Mouse (Mus musculus) forebrain, embryonic 11.5 days (tissue): ENCODE results near the gene 2610528J11Rik. TPM values are rescaled to one million over a fixed set of nuclear protein-coding genes. Genes with fewer than 3 reads are reported as not detected.

Experiments used
- ATAC-seq: fragments of 200-750 bp; cut with Nextera tagmentation; replicated peaks from 2 replicates; pipeline ENCODE4 v1.8.0; 2017; ENCODE audit warnings: moderate TSS enrichment; ENCODE audit not compliant: low FRiP score
- DNase-seq: peaks from one replicate; pipeline ENCODE4 v3.0.0-alpha.2; 2017; ENCODE audit warnings: low spot score
- H3K27ac ChIP-seq: fragments of 300-500 bp; sonication (generic); 2 replicates; pipeline ENCODE4 v1.5.1; 2014; ENCODE audit warnings: low read depth, low read length
- H3K27me3 ChIP-seq: fragments of 300-500 bp; sonication (generic); 2 replicates; pipeline ENCODE4 v1.6.1; 2014; ENCODE audit warnings: mild to moderate bottlenecking, low read length, mixed read lengths; ENCODE audit not compliant: control insufficient read depth, insufficient read depth
- H3K36me3 ChIP-seq: fragments of 300-500 bp; sonication (generic); 2 replicates; pipeline ENCODE4 v1.6.1; 2014; ENCODE audit warnings: mild to moderate bottlenecking, low read length, moderate library complexity, mixed read lengths; ENCODE audit not compliant: control insufficient read depth, insufficient read depth
- H3K4me1 ChIP-seq: fragments of 300-500 bp; sonication (generic); replicated peaks from 2 replicates; pipeline ENCODE4 v1.6.1; 2014; ENCODE audit warnings: low read length, mixed read lengths; ENCODE audit not compliant: control insufficient read depth, insufficient read depth
- H3K4me2 ChIP-seq: fragments of 300-500 bp; sonication (generic); 2 replicates; pipeline ENCODE4 v1.6.1; 2014; ENCODE audit warnings: low read depth, mild to moderate bottlenecking, low read length, moderate library complexity, mixed read lengths; ENCODE audit not compliant: severe bottlenecking
- H3K4me3 ChIP-seq: fragments of 300-500 bp; sonication (generic); 2 replicates; pipeline ENCODE4 v1.5.1; 2014; ENCODE audit warnings: low read depth, low read length
- H3K9ac ChIP-seq: fragments of 300-500 bp; sonication (generic); 2 replicates; pipeline ENCODE4 v1.6.1; 2014; ENCODE audit warnings: low read length
- H3K9me3 ChIP-seq: fragments of 300-500 bp; sonication (generic); 2 replicates; pipeline ENCODE4 v1.6.1; 2016; ENCODE audit warnings: low read length, mixed read lengths; ENCODE audit not compliant: control insufficient read depth
- WGBS: fragments of 180-500 bp; shearing (Covaris S2); extraction: QIAGEN DNeasy Blood & Tissue Kit; methylation state at CpG from one replicate; pipeline ENCODE4 v1.1.7; 2014; 5-methylcytosine and 5-hydroxymethylcytosine counted together
- polyA plus RNA-seq: library from polyadenylated mRNA; unstranded; fragments of >200 nt; fragmentation: Nextera tagmentation; extraction: Ambion mirVana; gene quantifications from 2 replicates; pipeline ENCODE4 v1.2.1, GENCODE M21; 2014

The 2610528J11Rik gene
- polyA plus RNA-seq, 1 experiment from 2014 or later: 0.71 TPM

DNA sequence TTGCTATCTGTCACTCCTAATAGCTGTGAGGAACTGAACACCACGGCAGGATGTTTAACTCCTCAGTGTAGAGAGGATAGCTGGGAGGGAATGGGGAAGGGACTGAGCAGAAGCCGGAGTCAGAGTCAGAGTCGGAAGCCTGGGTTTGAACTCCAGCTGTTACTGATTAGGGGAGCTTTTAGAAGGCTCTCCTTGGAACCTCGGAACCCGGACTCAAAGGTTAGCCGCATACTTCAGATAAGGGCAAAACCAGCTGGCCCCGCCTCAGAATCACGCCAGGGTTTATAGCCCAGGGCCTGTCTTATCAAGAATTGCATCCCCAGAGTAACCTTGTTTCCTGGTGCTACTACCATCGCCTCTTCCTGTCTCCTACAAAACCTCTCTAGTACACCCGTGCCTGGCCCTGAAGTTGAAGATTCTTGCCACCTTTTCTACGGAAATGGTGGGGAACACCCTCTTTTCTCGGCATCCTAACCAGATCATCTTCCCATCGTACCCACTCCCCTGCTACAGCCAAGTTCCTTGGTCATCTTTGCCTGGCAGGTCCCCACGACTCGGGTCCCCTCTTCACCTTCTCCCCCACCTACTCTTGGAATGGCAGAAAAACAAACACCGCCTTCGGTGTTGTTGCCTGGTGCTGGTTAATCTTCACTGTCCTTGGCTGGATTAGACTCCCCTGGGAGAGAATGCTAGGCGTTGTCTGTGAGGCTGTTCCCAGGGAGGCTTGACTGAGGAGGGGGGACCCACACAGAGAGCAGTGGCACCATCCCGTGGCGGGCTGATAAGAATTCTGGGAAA, 9.9 kb upstream of the 2610528J11Rik start:
- Histone ChIP-seq H3K27ac (no peak overlapping the region), H3K4me2 (no peak overlapping the region), H3K4me3 (no peak overlapping the region), H3K36me3 (no peaks in the 10 kb centered on the region), H3K9me3 (no peaks in the 10 kb centered on the region), H3K27me3 (no peaks in the 10 kb centered on the region), H3K9ac (no peak overlapping the region), H3K4me1 (peaks cover 3% of the 10 kb centered on the region; the same call in 1 of the 2 replicates)
- DNase-seq (no peak), ATAC-seq (no peak)
- 26% methylated on average over 20 of the region's 20 CpGs for WGBS

DNA sequence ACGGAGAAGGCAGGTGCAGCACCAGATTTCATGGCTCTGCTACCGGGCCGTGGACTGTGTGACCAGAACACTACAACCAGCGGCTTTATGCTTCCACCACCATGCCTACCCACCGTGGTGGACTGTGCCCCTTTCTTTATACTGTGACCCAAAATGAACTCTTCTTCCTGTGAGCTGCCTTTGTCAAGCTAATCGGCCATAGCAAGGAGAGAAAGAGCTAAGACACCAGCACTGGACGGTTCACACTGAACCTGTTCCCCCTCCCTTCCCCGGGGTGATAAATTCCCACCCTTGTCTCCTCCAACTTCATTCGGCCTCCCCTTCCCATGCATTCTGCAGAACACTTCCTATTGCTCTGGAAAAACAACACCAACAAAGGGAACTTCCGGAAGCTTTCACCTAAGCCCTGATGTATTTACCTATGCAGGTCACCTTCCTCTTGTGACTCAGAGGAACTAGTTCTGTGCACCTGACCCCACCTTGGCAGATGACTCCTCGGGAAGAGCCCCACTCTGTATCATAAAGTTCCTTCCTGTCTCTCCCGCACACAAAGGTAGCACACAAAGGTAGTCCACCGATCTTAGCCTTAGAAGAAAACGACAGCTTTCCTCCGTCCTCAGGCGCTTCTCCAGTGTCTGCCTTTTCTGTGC, 9.2 kb upstream of the 2610528J11Rik start:
- H3K36me3 ChIP-seq: no peaks in the 10 kb centered on the region
- H3K4me1 ChIP-seq: peaks cover 3% of the 10 kb centered on the region; the same call in 1 of the 2 replicates
- 42% methylated on average over 16 of the region's 16 CpGs for WGBS
- no peak for DNase-seq
- H3K4me3 ChIP-seq: no peak overlapping the region
- no peak overlapping the region for H3K27ac ChIP-seq
- H3K9me3 ChIP-seq: no peaks in the 10 kb centered on the region
- no peaks in the 10 kb centered on the region for H3K27me3 ChIP-seq
- no peak overlapping the region for H3K9ac ChIP-seq
- no peak overlapping the region for H3K4me2 ChIP-seq
- no peak for ATAC-seq

DNA sequence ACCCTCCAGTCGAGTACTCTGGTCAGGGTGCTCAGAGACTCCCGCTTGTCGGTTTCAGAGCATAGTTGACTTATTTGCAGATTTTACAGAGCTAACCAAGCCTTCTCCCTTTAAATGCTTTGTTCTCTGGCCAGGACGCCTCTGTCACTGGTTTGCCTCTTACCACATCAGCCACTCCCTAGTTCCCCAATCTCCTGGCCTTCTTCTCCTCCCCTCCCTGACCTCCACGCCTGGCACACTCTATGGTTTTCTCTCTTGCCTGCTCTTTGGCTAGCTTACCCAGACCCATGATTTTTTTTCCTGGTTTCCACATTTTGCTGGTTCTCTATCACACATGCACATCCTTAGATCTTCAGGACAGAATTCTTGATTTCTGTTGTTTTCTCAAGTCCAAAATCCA, 8.6 kb upstream of the 2610528J11Rik start:
- Histone ChIP-seq H3K36me3 (no peaks in the 10 kb centered on the region), H3K9ac (no peak overlapping the region), H3K9me3 (no peaks in the 10 kb centered on the region), H3K4me3 (no peak overlapping the region), H3K27ac (no peak overlapping the region), H3K4me1 (0 out of 2 replicates have a peak, but pooled peaks cover 3% of the 10 kb centered on the region), H3K27me3 (no peaks in the 10 kb centered on the region), H3K4me2 (no peak overlapping the region)
- ATAC-seq: no peak
- no peak for DNase-seq
- WGBS: 71% methylated on average over 5 of the region's 5 CpGs

DNA sequence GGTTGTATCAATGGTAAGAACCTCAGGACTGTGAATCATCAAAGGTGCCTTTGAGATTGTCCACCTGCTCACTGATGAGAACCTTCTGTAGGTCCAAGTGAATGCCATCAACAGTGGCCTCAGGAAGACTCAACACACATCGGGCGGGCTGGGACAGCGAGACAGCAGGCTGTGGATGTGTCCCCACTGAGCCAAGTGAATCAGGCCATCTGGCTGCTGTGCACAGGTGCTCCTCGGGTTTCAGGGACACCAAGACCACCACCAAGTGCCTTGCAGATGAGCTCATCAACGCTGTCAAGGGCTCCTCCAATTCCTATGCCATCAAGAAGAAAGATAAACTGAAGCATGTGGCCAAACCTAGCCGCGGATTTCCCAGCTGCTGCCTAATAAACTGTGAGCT, 4.6 kb upstream of the 2610528J11Rik start:
- Histone ChIP-seq H3K36me3 (no peaks in the 10 kb centered on the region), H3K27me3 (no peaks in the 10 kb centered on the region), H3K4me3 (no peak overlapping the region), H3K4me2 (no peak overlapping the region), H3K4me1 (0 out of 2 replicates have a peak, but pooled peaks cover 1% of the 10 kb centered on the region), H3K27ac (no peak overlapping the region), H3K9ac (no peak overlapping the region), H3K9me3 (no peaks in the 10 kb centered on the region)
- no peak for DNase-seq
- ATAC-seq: no peak
- WGBS: 88% methylated on average over 7 of the region's 7 CpGs

DNA sequence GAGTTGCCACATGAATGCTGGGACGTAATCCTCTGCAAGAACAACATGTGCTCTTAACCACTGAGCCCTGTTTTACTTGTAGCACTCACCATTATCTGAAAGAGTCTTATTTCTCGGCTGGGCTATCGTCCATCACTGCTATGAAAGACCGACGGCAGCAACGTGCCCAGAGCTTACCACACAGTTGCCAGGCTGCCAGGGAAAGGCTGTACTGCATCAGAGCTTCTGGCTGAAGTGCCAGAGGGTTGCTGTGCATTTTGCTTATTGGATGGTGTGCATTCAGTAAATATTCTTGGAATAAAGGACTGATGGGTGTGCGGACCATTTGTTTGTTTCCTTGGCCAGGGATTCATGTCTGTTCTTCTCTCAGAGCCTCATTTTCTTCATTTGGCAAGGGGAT, 2.8 kb upstream of the 2610528J11Rik start:
- Histone ChIP-seq H3K27me3 (no peaks in the 10 kb centered on the region), H3K36me3 (no peaks in the 10 kb centered on the region), H3K4me3 (no peak overlapping the region), H3K9ac (no peak overlapping the region), H3K4me2 (no peak overlapping the region), H3K9me3 (no peaks in the 10 kb centered on the region), H3K27ac (no peak overlapping the region), H3K4me1 (no peaks in the 10 kb centered on the region)
- WGBS: 83% methylated on average over 7 of the region's 7 CpGs
- ATAC-seq (no peak), DNase-seq (no peak)

DNA sequence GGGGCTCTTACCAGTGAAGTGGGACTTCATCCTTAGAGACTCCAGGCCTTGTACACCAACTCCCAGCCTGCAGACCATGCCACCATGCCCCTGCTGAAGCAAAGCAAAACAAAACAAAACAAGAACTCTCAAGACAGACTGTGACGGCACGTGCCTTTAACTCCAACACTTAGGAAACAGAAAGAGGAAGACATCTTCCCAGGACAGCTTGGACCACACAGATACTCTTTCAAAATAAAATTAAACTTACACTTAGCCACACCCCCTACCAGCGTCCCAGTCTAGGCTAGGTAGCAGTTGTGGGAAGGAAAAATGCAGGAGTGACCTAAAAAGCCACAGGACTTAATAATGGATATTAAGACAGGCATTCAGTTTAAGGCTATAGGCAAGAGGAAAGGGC, 1.0 kb upstream of the 2610528J11Rik start:
- no peaks in the 10 kb centered on the region for H3K4me1 ChIP-seq
- 63% methylated on average over 3 of the region's 3 CpGs for WGBS
- H3K4me3 ChIP-seq: no peak overlapping the region
- no peak overlapping the region for H3K4me2 ChIP-seq
- no peaks in the 10 kb centered on the region for H3K36me3 ChIP-seq
- H3K9me3 ChIP-seq: no peaks in the 10 kb centered on the region
- no peak overlapping the region for H3K9ac ChIP-seq
- no peak overlapping the region for H3K27ac ChIP-seq
- no peaks in the 10 kb centered on the region for H3K27me3 ChIP-seq
- ATAC-seq (no peak), DNase-seq (no peak)

DNA sequence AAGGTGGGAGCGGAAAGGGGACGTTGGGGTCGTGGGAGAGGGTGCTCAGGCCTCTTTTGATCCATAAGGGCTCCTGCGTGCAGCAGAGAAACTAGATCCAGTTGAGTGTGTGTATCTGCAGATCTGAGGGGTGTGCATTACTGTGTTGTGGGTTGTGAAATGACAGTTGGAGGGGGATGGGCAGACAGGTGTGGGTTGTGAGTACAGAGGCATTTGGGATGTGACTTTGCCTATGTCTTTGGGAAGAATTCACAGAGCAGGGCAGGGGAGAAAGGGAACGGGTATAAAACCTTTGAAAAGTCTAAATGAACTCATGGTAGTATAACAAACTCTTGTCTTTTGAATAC, 509 bp downstream of the 2610528J11Rik start:
- Histone ChIP-seq H3K9ac (no peak overlapping the region), H3K4me3 (no peak overlapping the region), H3K4me2 (no peak overlapping the region), H3K36me3 (no peaks in the 10 kb centered on the region), H3K4me1 (no peaks in the 10 kb centered on the region; the same call in 1 of the 2 replicates), H3K27me3 (no peaks in the 10 kb centered on the region), H3K9me3 (no peaks in the 10 kb centered on the region), H3K27ac (no peak overlapping the region)
- no peak for ATAC-seq
- DNase-seq: no peak
- WGBS: 39% methylated on average over 5 of the region's 5 CpGs

DNA sequence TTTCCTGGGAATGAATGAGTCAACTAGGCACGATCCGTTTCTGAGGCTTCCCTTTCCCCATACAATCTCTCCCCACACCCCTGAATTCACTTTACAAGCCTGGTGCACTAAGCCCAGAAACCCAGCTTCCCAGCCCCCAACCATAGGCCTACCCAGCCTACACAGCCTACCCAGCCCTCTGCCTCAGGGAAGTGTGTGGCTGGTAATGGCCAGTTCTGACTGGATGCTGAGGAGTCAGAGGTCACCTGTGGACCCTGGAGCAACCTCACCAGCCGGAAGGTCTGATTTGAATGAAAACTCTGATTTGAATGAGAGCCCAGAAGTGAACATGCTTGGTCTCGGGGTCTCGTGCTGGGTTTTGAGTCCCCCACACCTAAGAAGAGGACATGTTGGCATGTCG, 921 bp downstream of the 2610528J11Rik start:
- H3K4me3 ChIP-seq: no peak overlapping the region
- ATAC-seq (no peak), DNase-seq (no peak)
- no peaks in the 10 kb centered on the region for H3K36me3 ChIP-seq
- H3K9me3 ChIP-seq: no peaks in the 10 kb centered on the region
- no peaks in the 10 kb centered on the region for H3K27me3 ChIP-seq
- H3K4me2 ChIP-seq: no peak overlapping the region
- H3K4me1 ChIP-seq: no peaks in the 10 kb centered on the region; the same call in 1 of the 2 replicates
- H3K27ac ChIP-seq: no peak overlapping the region
- WGBS: 83% methylated on average over 6 of the region's 6 CpGs
- H3K9ac ChIP-seq: no peak overlapping the region

DNA sequence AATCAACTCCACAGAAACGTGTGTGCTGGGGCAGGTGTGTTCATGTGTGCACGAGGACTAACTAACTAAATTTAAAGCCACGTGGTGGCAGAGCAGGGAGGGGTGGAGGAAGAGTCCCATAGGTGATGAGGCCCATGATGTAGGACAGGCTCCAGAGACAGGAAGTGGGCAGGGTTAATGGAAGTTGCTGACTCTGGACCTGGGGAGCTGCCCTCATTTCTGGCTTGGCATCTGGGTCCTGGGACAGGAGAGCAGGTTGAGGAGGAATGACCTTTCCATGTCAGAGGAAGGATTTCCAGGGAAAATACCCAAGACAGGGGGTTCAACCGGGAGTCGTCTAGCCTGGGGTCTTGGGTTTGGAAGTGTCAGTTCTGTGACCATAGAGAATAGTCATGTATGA, 5.9 kb downstream of the 2610528J11Rik start:
- DNase-seq (no peak), ATAC-seq (no peak)
- Histone ChIP-seq H3K4me1 (no peaks in the 10 kb centered on the region; the same call in 1 of the 2 replicates), H3K4me2 (no peak overlapping the region), H3K36me3 (no peaks in the 10 kb centered on the region), H3K27me3 (no peaks in the 10 kb centered on the region), H3K9me3 (no peaks in the 10 kb centered on the region), H3K27ac (no peak overlapping the region), H3K4me3 (no peak overlapping the region), H3K9ac (no peak overlapping the region)
- WGBS: 81% methylated on average over 5 of the region's 5 CpGs
